Mouse (Mus musculus) naive thymus-derived CD4-positive, alpha-beta T cell, adult 2 months (primary cell): Measurements from ENCODE around the gene Cphx1.
"Not testable (repeated sequence)": the region's sequence is repeated elsewhere in the genome, so short reads cannot be mapped to it uniquely, and the experiment has no call there.

ENCODE experiments used
- DNase-seq: peaks from one replicate; pipeline ENCODE4 v3.0.0-alpha.2; 2011; ENCODE audit warnings: low read depth

Gene Cphx1

DNA sequence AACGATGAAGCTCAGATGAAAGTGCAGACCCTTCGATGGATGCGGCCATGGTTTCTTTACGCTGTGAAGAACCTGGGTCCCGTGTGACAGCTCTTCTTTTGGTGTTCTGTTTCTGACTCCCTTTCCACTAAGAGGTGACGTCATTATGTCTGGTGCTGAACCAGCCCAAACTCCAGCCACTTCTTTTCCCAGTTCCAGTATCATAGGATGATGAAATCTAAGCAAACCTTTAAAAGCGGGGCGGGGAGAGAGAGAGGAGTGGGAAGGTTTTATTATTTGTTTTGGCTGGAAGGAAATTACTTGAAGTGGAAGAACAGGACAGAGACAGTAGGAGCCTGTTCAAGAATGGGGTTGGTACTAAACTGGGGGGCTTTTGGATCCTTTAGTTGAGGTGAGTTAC is at the start of gene Cphx1:
Gene Cphx1, plus strand, starts transcription at position 301 of the 400 bp plus-strand sequence.
- DNase-seq, result not testable (repeated sequence)

DNA sequence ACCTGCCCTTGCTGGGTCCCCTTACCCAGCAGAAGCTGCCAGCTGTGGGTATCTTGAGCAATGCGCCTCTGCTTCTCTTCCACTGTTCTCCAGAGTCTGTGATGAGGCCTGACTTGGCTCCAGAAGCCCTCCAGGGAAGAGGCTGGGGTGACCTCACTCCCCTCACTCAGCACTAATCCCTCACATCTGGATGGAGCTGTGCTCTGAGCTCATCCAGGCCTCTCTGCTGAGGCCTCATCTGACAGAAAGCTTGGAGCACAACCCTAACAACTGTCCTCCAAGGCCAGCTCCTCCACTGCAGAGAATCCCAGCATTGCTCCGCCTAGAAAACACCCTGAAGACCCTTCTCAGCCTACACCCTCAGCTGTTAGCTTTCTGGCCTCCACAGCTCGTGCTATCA is 43.5 kb upstream of the Cphx1 start:
- DNase-seq, result not testable (repeated sequence)

DNA sequence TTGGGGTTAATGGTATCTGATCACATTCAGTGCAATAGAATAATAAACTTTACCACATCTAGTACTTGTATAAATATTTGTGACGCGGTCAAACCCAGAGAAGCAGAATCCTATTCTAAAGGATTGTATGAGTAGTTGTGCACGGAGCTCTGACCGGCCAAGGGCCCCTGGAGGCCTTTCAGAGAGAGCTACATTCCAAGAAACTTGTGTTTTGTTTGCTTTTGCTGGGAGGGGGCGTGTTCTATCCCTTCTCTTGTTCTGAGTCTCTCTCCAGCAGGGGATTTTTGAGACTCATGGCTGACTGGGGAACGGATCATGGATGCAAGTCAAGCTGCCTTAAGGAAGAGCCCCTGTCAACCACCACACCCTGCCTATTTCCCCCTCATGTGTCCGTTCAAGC is 42.4 kb upstream of the Cphx1 start:
- DNase-seq, result not testable (repeated sequence)

DNA sequence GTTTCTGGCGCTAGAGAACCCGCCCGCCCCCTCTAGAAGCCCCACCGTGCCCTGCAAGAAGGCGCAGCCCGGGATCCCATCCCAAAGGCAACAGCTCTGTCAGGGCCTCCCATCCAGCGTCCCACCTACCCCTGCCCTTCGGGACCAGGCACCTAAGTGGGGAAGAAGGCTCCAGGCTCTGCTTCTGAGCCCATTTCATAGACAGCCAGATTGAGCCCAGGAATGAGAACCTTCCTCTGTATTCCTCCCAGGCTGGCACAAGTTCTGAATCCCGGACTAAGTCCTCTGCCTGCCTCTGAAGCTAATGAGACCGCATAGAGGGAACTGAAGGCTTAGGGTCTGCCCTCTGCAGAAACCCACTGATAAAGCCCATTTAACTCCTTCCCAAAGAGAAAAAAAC is 35.1 kb upstream of the Cphx1 start, which contains the start of gene Plac9a:
Gene Plac9a, minus strand, starts transcription at position 101 of the 400 bp plus-strand sequence.
- not testable (repeated sequence) for DNase-seq

DNA sequence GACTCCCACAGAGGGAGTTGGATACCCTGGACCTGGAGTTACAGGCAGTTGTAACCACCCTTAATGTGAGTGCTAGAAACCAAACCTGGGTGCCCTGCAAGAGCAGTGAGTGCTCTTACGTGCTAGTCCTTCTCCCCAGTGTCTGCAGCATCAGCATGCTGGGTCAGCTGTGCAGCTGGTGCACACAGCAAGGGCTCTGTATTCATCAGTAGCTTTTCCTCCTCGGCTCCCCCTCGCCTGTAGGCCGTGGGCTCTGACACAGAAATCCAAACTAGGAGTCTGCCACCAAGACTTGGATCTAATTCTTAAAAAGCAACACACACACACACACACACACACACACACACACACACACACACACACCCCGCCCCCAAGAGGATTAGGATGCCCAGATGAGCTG is 32.9 kb upstream of the Cphx1 start:
- DNase-seq, result not testable (repeated sequence)

DNA sequence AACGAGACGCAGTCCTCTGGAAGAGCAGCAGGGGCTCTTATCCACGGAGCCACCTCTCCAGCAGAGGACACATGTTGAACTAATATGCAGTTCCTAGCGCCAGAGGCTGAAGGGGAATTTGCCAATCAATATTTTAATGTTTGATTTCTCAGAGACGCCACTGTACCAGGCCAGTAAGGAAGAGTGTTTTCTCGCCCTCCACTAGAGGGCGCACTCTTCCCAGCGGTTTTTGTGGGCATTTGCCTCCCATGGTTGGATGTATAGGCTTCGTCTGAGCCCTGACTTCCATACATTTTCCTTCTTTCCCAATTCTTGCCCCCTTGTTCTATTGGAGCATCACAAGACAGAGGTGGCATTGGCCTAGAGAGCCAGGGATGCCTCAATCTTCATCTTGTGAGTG is 30.8 kb upstream of the Cphx1 start:
- DNase-seq, result not testable (repeated sequence)

DNA sequence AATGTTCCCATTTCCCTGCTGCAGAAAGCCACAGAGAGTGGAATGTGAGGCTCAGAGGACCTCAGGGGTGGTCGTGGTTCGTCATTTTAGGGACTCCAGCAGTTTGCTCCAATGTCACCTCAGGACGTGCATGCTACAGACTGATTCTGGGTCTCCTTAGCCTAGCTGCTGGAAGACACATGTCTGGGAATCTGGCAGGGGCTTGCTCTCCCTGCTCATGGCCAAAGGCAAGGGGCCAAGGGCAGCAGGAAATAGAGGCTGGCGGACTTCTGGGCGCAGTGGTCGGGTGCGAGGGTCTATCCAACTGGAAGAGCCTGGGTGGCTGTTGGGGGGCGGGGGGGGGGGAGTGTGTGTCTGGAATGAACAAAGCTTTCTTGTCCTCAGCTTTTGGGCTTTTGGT is 29.1 kb upstream of the Cphx1 start:
- not testable (repeated sequence) for DNase-seq

DNA sequence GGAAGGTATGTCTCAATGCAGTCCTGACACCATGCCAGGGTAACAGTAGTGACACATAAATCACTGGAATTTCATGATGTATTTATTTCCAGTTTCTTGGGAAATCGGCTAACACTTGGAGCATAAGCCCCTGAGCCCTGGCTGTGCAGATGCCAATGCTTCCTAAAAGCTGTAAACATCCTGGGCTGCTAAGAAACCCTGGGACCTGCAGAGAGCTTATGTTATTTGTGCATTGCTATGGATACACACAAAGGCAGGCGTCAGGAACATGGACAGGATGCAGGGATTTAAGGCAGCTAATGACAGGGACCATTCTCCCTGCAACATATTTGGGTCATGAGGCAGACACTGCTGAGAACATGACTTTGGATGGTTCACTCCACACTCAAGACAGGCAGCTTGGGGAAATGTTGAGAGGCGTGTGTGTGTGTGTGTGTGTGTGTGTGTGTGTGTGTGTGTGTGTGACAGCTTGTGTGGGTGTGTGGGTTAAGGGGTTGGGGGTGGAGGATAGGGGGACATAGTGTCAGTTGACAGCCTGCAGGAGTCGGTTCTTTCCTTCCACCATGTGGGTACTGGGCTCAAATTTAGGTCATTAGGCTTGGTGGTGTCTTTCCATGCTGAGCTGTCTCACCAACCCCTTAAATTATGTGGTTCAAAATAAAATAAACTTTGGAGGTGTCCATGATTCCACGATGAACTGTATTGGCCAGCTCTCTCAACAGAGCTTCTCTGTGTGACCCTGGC is 19.5 kb upstream of the Cphx1 start:
- DNase-seq, result not testable (repeated sequence)

DNA sequence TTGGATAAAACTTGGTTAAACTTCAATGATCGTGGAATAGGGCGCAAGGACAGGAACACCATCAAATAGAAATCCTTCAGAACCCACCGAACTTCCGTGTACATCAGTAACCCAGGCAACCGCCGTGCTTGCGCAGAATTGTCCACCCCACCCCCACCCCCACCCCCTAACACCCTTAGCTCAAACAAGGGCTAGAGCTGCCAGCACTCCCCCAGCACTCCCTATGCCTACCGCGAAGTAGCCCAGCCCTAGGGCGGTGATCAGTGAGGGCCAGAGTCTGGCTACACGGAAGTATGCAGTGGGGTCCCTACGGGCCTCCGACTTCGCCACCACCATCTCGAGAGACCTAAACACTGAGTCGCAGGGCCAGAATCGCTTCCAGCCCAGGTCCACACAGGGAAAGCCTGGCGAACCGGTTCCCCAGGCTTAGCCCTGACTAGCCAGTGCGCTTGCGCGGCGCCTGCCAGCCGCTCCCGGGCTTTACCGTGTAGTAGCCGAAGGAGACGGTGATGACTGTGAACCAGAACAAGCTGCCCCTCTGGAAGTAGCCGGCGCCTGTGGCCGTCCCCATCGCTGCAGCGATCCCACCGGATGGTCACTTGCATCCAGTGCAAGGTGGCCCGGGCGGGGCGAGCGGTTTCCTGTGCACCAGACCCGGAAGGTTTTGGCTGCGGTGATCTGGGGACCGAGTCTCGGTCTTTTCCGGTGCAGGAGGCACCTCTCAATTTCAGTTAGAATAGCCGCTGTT is 11.1 kb upstream of the Cphx1 start:
- not testable (repeated sequence) for DNase-seq

DNA sequence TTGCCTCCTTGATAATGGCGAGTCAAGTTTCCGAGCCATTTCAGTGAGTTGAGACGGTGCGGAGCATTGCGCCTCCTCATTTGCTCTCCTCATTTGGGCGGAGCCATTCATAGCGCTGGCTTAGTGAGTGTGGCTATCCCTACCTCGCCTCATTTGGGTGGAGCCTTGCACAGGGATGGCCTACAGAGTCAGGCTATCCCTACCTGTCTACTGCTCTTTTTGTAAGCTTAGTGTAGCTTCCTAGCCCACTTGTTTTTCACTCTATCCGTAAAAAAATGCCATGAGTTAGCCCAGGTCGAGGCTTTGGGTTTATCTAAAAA is 10.6 kb upstream of the Cphx1 start, which contains the start of gene Tmem254a:
Gene Tmem254a, minus strand, starts transcription at position 111 of the 320 bp plus-strand sequence.
- not testable (repeated sequence) for DNase-seq

DNA sequence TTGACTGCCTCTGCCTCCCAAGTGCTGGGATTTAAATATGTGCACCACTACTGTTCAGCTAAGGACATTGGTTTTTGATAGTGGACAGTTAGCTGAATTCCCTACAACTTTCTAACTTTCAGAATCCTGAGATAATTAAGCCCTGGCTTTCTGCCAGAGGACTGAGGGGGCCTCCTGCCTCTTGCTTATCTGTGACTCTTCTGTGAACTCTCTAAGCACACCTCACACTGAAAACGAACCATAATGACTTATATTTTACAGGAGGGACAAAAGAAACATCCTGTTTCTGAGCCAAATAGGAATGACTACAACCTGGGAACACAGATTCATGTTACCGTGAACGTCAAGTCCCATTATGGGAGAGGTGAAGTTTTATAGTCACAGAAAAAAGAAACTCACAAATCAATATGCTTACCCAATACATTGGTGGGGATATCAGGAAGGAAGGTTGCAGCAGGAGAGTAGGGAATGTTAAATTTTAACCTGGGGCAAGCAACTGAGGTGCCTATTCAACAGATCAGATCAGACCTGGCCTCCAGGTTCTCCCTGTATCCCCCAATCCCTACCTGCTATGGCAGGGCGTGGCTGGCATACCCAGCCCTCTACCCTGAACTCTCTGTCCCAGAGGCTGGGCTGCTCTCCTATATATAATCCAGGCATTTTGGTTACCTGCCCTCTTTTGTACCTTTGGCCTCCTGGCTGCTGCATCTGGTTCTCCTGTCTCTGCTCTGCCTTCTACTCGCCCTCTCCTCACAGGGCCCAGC is 1.1 kb upstream of the Cphx1 start:
- DNase-seq, result not testable (repeated sequence)

DNA sequence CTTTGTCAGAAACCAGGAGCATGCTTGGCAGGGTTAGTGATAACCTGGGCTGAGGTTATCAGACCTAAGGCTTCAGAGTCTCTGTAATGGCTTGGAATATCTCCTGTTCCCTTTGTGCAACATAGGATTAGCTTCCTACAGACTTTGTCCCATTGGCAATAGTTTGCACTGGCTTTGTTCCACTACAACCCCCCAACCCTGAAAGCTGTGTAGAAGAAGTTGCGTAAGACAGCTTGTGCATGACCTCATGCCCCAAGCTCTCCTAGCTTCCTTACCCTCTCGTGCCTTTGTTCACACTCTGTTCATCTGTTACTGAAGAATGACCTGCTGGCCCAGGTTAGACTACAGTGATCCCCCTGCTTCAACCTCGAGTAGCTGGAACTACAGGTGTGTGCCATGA is 19.8 kb downstream of the Cphx1 start:
- not testable (repeated sequence) for DNase-seq

DNA sequence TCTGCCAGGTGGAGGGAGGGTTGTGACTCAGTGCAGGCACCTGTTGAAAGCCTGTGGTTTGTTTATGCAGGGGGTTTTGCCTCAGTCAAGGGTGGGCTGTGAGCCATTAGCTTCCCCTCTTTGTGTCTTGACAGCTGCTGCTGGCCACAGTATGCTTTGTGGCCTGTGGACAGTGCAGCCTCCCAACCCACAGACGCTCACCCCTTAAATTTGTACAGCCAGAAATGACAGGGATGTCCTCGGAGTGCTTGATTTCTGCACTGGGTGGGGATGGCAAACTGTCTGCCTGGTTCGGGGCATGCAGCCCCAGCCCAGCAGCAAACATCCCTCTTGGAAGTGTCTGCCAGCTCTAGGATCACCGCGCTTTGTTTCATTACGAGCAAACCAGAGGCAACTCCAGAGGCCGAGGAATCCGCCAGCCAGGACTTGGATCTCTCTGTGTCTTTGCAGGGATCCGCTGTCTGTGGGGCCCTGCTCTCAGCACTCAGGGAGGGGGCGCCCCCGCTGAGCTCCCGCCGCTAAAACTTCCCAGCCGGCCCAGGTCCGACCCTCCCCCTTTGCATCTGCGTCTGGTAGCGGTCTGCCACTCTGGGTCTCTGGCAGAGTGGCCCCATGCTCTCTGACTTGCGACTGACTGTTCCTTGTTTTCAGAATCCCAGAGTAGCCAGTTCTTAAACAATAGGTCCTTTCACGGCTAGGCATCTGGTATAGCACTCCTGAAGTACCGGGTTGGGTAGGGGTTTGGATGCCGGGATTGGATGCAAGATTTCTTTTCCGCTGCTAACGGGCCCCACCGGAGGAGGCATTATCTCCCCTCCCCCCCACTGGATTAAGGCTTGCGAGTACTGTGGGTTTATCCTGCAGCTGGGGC is 40.5 kb downstream of the Cphx1 start, which contains the start of gene Duxbl1:
Gene Duxbl1, plus strand, starts transcription at position 207 of the 871 bp plus-strand sequence.
- DNase-seq, result not testable (repeated sequence)

DNA sequence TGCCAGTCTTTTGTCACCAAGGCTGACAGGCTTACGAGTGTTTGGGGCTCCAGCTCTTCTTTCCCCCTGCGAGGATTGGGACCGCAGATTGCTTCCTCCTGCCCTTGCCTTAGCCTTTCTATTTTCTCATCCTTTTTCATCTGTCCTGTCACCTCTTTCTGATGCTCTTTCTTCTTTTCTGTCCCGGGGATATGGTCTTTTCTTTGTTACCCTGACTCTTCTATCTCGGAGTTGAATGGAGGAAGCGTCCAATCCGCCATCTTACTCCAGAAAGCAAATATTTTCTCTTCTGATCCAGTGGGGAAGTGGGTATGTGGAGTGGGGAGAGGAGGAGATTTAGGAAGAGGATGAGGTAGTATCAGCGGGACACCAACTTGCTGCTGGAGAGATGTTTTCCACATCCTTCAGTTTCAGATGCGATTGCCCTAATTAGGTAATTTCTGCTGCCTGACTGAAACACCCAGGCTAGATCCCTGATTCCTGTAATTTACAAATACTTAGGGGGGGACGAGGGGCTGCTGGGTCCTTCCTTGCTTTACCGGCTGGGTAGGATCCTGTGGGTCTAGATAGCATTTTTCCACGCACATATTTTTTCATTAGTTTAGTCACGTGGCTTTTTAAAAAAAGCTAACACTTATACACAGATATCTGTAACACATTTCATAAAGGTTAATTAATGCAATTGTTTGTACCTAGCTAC is 41.3 kb downstream of the Cphx1 start:
- not testable (repeated sequence) for DNase-seq

DNA sequence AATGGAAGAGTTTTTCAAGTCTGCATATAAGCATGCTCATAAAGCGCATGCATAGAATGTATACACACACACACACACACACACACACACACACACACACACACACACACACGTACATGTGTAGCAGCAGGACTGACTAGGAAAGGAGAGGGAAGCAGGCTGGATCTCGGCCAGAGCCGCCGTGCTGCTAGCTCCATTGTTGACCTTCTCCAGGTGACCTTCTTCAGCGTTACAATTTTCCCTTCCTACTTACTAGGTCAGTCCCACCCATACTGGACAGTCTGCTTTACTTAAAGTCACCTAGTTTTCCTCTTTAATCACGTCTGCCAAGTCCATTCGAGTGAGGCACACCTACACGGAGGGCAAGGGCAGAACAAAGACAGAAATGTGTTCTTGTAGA is 43.8 kb downstream of the Cphx1 start:
- DNase-seq, result not testable (repeated sequence)
